Mouse (Mus musculus) ES-E14 (cell line): ENCODE data around the gene Slc22a18.

Source experiments
- CHD2 ChIP-seq: IDR thresholded peaks from 2 replicates; pipeline ENCODE4 v1.6.1; 2014; ENCODE audit warnings: mild to moderate bottlenecking, low read depth, low read length, inconsistent platforms
- HCFC1 ChIP-seq: IDR thresholded peaks from 2 replicates; pipeline ENCODE4 v1.6.1; 2012; ENCODE audit warnings: low read length, inconsistent platforms, borderline replicate concordance; ENCODE audit not compliant: insufficient read depth
- MAFK ChIP-seq: IDR thresholded peaks from 2 replicates; pipeline ENCODE4 v1.6.1; 2014; ENCODE audit warnings: mild to moderate bottlenecking, low read depth, low read length, inconsistent platforms; ENCODE audit not compliant: insufficient read depth
- ZC3H11A ChIP-seq: IDR thresholded peaks from 2 replicates; pipeline ENCODE4 v1.6.1; 2012; ENCODE audit warnings: low read depth, mild to moderate bottlenecking, inconsistent platforms, low read length, borderline replicate concordance

GRCm38 (mm10) chr7:143505411-143505810 is 31.9 kb downstream of the Slc22a18 start:
- no peak for TF ChIP-seq CHD2
- TF ChIP-seq MAFK = no peak
- TF ChIP-seq HCFC1 = no peak
- TF ChIP-seq ZC3H11A = no peak
